Mouse (Mus musculus): ENCODE measurements around the gene Sppl2b.
A peak's percentile ranks its signal among the peaks of the same experiment; 100 is the strongest.
"Not testable (repeated sequence)": the region's sequence is repeated elsewhere in the genome, so short reads cannot be mapped to it uniquely, and the experiment has no call there.

Gene Sppl2b

DNA sequence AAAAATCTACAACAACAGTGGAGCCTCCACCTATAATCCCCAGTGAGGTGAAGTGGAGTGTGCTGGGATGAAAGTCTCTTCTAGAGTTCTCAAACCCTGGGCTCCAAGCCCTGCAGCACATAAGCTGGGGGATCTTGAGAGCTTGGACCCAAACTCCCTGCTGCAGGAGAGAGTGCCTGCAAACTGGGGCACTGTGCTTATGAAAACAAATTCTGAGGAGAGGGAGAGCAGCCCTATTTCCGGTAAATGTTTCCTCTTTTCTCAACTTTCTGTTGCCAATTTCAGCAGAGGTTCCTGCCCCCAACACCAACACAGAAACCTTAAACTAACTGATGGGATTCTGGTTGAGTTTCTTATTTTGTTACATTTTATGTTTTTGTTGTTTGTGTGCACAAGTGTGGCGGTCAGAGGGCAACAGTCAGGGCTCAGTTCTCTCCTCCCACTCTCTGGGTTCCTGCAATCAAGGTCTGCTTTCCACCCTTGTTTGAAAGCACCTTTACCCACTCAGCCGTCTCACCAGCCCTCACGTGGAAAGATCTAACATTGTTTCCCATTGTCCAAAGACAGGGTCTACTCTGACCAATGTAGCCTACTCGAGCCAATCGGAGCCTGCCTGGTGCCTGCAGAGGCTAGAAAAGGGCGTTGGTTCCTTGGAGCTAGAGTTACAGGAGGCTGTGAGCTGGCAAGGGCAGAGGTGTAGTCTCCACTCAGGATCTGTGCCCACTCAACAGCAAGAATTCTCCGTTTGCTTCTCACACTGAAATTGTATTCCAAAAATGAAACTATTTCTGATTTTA, 31.0 kb upstream of the Sppl2b start:
- DNase-seq (ENCODE audit: low spot score in 2 of 2): no peak

DNA sequence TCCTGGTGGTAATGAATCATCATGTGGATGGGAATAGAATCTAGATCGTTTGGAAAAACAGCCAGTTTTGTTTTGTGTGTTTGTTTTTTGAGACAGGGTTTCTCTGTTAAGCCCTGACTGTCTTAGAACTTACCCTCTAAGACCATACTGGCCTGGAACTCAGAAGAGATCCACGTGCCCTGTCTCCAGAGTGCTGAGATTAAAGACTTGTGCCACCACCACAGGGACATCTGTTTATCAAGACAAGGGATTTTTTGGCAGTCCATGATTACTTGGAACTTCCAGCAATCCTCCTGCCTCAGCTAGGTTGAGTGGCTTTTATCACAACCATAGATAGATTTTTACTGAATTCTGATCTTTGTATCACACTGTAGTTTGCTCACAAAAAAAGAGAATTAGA, 30.2 kb upstream of the Sppl2b start:
- no peak for DNase-seq (ENCODE audit: low spot score in 2 of 2)

DNA sequence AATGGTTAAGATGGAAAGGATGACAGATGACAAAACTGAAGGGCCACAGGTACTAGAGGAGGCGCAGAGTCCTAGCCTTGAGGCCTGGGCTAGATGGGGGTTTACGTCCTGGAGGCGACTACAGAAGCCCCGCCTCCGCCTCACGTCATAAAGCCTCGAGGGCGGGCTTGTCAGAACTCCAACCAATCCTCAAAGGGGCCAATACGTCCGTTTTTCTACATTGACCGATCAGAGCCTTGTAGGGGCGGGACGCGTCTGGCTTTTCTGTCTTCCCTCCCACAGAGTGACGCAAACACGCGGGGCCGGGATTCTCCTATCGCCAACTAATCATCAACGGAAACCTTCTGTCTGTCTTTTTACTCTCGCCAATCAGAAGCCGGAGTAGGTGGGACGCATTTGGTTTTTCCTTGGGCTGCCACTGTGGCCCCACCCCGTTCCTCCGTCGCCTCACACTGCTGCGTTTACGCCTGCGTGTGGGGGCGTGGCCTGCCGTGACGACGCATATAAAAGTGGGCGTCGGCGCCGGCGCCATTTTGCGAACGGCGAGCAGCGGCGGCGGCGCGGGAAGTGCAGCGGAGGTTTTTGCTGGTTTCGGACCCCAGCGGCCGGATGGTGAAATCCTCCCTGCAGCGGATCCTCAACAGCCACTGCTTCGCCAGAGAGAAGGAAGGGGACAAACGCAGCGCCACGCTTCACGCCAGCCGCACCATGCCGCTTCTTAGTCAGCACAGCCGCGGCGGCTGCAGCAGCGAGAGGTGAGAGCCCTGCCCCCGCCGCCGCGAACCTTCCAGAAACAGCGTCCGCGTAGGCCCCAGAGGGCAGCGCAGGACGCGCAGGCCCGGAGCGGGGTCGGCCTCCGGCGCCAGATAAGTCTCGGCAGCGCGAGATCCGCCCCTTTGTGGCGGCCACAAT, 28.7 kb upstream of the Sppl2b start, which contains the start of gene Oaz1:
Gene Oaz1, plus strand, starts transcription at position 506 of the 912 bp plus-strand sequence.
- peak; percentile 100 for DNase-seq (ENCODE audit: low spot score in 2 of 2)

DNA sequence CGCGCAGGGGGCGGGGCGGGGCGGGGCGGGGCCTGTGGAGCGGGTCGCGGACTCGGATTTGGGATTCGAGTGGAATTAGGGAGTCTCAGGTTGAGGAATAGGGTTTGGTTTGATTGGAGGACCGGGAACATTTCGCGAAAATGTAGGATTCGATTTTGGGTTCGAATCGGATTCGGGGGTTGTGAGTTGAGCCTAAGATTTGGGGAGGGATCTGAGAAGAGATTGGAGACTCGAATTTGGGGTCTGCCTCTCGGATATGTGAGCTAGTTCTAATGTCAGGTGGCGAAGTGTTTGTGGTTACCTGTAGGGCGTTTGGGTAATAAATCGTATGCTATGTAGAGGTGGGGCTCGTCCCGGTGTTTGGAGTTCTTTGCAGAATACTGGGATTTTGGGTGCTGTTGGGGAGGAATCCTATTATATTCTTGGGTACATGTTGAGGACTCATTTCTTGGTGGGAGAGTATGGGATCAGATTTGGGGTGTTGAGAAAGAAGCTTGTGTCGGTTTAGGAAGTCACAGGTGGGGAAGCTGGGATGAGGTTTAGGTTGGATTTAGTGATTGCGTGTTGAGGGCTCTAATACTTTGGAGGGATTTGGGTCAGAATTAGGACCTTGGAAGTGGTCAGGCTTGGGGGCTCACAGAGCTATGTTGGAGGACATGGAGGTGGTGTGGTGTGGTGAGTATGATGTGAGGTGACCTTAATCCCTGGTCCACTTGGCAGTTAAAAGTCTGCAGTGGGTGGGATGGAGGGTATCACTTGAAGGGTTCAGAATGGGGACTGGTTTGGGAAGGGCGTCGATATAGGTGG, 27.8 kb upstream of the Sppl2b start:
- DNase-seq (ENCODE audit: low spot score in 2 of 2): no peak

DNA sequence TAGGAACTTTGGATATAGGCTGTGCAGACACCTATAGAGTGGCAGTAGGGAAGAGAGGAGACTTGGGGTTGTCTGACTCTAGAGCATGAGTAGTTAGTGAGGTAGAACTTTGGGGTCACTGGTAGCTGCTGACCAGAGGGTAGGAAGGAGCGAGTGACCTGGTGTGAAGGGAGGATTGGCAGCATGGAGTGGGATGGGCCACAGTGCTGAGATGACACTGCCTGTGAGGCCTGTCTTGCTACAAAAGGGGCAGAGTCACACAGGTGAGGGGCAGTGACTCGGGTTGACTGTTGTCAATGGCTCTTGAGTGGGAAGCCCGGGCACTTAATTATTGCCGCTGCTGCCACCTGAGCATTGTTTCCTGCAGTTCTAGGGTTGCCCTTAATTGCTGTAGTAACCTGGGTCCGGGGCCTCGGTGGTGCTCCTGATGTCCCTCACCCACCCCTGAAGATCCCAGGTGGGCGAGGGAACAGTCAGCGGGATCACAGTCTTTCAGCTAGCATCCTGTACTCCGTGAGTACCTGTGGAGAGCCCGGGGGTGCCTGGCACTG, 27.1 kb upstream of the Sppl2b start:
- no peak for DNase-seq (ENCODE audit: low spot score in 2 of 2)

DNA sequence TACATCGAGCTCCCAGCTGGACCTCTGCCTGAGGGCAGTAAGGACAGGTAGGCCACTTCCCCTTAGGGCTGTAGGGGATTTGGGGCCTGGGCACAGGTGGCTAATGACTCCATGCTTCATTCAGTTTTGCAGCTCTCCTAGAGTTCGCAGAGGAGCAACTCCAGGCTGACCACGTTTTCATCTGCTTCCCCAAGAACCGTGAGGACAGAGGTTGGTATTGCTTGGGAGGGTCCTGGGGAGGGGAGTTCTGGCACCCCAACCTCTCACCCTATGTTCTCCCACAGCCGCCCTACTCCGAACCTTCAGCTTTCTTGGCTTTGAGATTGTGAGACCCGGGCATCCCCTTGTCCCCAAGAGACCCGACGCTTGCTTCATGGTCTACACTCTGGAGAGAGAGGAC, 26.5 kb upstream of the Sppl2b start:
- not testable (repeated sequence) for DNase-seq (ENCODE audit: low spot score in 2 of 2)

DNA sequence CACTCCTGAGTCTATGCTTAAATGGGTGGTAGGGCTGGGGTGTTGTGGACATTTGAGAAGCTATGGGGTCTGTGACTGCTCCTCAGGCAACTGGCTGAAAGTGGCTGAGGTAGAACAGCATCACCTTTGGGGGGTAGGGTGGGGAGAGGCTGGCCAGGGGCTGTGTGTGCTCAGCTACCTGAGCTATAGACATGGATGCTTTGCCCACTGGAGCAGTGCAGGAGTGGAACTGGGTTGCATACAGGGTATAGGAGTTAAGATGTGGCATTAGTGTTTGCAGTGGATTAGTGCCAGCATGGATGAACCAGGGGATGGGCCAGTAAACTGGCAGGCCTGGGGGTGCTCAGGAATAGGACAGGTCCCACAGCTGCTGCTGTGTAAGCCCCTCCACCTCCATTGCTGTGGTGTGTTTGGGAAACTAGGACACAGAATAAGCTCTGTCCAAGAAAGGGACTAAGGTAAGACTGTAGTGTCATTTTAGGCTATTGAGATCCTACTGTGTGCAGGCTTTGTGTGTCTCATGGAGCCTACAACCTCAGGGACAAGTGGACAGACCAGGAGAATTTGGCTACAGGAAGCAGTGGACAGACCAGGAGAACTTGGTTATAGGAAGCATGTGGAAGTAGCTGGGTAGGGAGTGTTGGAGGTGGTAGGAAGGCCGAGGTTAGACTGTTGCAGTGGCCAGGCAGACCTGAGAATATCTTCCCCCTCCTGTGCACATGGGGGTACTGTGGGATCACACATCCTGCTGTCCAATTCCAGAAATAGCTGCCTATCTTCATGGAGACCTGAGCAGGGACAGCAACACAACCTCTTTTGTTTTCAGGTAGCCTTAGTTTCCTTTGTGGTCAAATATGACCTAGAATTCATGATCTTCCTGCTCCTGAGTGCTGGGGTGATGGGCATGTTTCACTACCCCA, 25.5 kb upstream of the Sppl2b start:
- no peak for DNase-seq (ENCODE audit: low spot score in 2 of 2)

DNA sequence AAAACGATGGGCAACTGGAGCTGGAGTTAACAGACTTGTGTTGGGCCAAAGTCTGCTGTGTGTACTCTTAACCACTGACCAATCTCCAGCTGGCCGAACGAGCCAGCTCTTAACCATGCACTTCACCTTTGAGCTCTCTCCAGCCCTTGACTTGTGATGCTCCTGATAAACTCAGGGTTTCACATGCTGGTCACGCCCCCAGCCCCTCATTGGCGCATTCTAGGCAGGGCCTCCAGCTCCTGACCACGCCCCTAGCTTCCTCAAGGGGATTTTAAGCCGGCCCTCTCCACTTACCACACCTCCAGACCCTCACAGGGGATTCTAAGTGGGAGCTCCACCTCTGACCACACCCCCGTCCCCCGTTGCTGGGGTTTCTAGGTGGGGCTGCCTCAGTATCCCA, 23.9 kb upstream of the Sppl2b start:
- DNase-seq (ENCODE audit: low spot score in 2 of 2): no peak

DNA sequence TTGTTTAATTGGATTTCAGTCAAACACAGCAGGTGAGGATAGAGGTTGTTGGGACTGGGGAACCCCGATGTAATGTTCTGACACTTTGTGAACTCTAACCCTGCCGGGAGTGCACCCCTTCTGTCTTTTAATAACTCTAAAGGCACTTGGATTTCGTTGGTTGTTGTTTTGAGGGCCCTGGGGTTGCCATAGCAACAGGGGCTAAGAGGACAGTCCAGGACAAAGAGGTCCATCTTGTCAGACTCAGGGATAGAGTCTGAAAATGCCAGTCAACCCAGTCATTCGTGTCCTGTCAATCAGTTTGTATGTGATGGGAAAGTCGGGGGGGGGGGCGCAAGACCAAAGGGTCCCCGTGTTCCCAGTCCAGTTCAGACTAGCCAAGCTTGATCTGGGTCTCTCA, 22.3 kb upstream of the Sppl2b start:
- no peak for DNase-seq (ENCODE audit: low spot score in 2 of 2)

DNA sequence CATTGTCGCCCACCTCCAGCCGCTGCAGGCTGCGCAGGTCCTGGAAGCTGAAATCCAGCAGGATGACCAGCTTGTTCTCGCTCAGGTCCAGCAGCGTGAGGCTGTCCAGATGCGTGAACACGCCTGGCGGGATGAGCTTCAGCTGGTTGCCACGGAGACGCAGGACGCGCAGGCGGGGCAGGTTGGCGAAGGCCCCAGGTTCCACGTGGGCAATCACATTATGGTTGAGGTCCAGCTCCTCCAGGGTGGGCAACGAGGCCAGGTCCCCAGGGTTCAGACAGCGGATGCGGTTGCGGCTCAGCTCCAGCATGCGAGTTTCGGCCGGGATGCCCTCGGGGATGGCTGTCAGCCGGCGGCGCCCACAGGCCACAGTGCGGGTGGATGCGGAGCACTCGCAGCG, 19.5 kb upstream of the Sppl2b start:
- no peak for DNase-seq (ENCODE audit: low spot score in 2 of 2)

DNA sequence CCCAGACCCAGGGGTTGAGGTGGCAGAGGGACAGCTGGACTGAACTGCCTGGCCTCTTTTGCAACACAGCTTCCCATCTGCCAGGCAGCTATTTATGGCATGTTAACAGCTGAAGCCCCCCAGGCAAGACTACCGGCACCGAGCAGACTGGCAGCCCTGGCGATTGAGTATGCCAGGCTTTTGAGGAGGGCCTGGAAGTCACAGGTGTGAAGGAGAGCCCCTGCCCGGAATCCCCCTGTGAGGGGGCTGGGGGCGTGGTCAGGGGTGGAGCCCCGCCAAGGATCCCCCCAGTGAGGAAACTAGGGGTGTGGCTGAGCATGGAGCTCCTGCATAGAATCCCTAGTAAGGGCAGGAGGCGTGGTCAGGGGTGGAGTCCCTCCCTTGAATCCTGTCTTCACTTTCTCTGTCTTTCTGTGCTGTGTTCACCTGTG, 18.1 kb upstream of the Sppl2b start:
- DNase-seq (ENCODE audit: low spot score in 2 of 2): no peak

DNA sequence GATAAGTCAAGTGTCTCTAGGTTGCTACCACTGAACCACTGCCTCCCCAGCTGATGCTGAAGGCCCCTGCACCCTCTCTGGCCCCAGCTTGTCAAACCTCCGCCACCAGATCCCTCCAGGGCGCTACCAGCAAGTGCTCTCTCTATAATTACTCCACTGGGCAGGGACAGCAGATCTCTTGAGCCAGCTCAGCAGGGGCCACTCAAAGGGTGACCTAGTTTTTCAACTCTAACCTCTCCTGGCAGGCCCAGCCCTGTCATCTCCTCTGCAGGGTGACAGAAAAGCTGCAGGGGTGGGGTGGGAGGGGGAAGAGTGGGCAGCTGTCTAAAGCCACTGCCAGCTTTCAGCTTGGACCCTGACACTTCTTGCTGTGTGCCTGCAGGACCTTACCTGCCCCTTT, 17.2 kb upstream of the Sppl2b start:
- DNase-seq (ENCODE audit: low spot score in 2 of 2): no peak

DNA sequence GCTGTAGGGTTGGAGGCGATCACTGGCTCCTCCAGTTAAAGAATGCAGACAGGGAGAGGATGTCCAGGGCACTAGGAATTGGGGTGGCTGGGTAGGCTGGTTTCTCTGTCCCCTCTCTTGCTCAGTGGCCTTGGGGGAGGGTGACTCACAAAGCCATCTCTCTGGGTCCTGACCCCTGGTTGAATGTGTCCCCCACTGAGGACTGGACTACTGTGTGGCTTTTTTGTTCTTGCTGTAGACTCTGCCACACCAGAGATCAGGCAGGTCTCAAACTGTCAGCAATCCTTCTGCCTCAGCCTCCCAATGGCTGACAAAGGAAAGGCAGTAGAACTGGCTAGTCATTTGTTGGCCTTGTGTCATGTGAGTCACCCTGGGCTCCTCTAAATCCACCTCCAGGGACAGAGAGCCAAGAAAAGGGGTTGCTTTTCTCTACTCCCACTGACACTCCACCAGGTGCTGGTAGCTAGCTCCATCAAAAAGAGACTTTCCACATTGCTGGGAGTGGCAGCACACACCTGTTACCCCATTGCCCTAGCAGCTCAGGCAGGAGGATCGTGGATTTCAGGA, 16.6 kb upstream of the Sppl2b start:
- DNase-seq (ENCODE audit: low spot score in 2 of 2): no peak

DNA sequence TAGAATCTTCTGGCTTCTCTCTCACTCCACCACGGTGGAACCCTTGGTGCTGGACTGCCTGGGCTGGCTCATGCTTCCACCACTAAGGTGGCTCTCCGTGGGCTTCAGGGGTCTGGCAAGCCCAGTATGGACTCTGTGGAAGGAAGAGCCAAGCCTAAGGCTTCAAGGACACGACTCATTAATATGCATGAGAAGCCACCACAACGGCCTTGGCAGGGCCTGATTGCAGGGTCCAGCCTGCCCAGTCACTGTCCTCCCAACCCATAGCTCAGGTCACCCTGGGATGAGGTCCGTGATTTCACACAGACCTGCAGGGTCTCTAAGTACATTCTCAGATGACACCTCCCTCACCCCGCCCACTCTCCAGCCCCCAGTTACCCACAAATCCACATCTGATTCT, 15.2 kb upstream of the Sppl2b start:
- DNase-seq (ENCODE audit: low spot score in 2 of 2): no peak

DNA sequence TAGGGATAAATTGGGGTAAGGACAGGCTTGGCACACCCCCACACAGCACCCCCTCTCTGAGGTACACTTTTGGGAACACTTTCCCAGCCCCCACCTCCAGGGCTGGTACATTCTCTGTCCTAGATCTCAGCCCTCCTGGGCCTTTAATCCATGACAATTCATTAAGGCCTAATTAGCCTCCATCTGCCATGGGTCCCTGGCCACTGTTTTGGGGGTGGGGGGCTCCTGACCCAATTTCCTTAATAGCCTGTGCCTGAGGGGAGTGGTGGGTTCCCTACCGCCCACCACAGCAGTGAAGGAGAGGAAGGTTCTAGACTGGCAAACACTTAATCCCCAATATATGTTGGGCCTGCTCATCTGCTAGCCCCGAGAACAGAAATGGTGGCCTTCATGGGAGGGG, 13.4 kb upstream of the Sppl2b start:
- DNase-seq (ENCODE audit: low spot score in 2 of 2): no peak

DNA sequence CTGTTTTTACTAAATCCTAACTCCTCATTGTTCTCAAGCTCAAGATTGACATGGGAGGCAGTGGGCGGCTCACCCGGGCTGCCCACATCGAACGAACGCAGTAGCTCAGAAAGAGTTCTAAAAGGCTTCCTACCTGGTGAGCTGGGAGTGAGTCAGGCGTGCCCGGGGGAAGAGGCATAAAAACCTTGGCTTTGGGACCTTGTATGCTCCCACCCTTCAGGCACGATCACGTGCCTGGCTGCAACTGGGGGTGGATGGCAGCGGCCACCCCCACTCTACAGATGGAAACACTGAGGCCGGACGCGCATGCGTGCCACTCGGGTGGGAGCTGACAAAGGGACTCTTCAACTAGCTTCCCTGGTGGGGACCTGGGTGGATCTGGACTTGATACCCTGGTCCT, 12.7 kb upstream of the Sppl2b start:
- DNase-seq (ENCODE audit: low spot score in 2 of 2): peak; percentile 51 to 63

DNA sequence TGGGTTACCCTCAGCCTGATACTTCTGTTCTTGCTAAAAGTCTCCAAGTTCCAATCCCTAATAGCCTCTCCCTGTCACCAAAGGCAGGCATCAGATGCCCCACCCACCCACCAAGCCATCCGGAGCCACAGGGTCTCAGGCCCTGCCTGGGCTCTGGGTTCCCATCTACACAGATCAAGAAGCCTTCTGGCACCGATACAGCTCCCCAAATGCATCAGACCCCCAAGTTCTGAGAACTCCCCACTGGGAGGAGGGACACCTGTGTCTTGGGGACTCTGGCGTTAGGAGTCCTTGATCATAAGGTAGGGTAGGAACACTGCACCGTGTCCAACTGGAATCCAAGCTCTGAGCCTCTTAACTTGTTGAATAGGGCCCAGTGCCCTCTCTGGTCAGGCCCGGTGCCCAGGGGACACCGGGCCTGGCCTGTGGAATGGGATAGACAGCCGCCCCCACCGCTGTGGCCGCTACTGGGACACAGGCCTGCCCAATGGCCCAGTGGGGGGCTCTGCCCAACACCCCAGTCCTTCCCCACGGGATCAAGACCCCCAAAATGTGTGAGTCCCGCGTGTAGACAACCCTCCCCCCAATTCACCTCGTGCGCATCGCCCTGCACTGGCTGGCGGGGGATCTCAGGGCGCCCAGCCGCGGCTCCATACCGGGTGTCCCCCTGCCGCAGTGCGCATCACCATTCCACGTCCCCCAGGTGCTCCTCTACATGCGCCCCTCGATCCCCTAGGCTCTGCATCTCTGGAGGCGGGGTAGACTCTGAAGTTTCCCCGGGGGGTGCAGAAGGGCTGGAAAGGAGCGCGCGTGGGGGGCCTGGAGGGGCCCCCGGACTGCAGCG, 11.8 kb upstream of the Sppl2b start:
- no peak for DNase-seq (ENCODE audit: low spot score in 2 of 2)

DNA sequence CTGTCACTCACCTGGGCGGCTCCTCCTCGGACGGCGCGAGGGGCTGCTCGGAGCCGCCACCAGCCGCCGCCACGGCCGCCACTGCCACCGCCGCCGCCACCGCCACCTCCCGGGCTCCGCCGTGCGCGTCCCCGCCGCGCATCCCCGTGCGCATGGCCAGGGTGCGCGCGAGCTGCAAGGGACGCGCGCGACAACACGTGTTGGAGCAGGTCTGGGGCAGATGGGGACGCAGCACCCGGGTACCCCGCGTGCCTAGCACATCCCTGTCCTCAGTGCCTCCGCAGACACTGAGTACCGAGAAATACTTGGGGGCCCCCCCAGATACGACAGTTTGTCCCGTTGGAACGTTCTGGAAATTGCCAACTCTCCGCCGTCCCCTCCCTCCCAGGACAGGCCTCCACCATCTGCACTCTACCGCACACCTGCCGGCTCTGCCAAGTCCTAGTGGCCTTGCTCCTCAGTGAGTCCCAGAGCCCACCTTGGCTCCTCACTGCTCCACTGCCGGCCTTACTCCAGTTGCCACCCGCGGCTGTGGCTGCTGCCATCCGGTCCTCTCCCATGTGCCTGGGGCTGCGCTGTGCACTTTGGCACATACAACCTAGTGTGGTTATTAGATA, 11.0 kb upstream of the Sppl2b start, which contains the start of gene Lingo3:
Gene Lingo3, minus strand, starts transcription at position 109 of the 617 bp plus-strand sequence.
- peak in 1 of 2 experiments; percentile 52 for DNase-seq (ENCODE audit: low spot score in 2 of 2)
